In genomic region chr1:92707917-92708897, GRCm38 (mm10) we compare ENCODE assay signal across 14 mouse cellular contexts. TPM values are rescaled to one million over a fixed set of nuclear protein-coding genes. Genes with fewer than 3 reads are reported as not detected.
A peak's percentile ranks its signal among the peaks of the same experiment; 100 is the strongest.
DNase-seq lines count a peak whose midpoint lies in the region; ATAC-seq lines count a peak whose summit lies in the region.
"Had no signal": no experiment of that assay in that cellular context is flagged by ENCODE, and none has a peak within 500 bp of the region (broad histone marks: within the 10 kb centered on the region; RNA-seq: fewer than 3 reads in every experiment).

No protein-coding gene starts in this region.

- no peak overlapping the region for H3K4me2 ChIP-seq in lung, embryonic 16.5 days (ENCODE audit: low read depth, low read length)
- H3K4me2 ChIP-seq in embryonic facial prominence, embryonic 12.5 days (replicated peaks) = no peak overlapping the region
- no peak overlapping the region for H3K4me2 ChIP-seq in heart, embryonic 11.5 days
- H3K4me2 ChIP-seq: midbrain, embryonic 15.5 days had no signal

- peak; percentile 30 for DNase-seq in embryo, embryonic 11 days
- no peak for DNase-seq in embryo, embryonic 10 days (ENCODE audit: low spot score)
- DNase-seq in lung, postnatal 25 days (ENCODE audit: low spot score) = no peak
- no peak for DNase-seq in thymus, adult 18-20 months
- DNase-seq: kidney, adult 8-10 months had no signal

- no peaks in the 10 kb centered on the region for H3K27me3 ChIP-seq in lung, embryonic 16.5 days (ENCODE audit: control insufficient read depth, insufficient read depth, low read depth, low read length)
- H3K27me3 ChIP-seq in embryonic facial prominence, embryonic 12.5 days = no peaks in the 10 kb centered on the region
- H3K27me3 ChIP-seq in heart, embryonic 11.5 days (ENCODE audit: control insufficient read depth, insufficient read depth, low read length) = peaks cover 14% of the 10 kb centered on the region
- H3K27me3 ChIP-seq: midbrain, embryonic 15.5 days had no signal

- peak; percentile 81 for ATAC-seq in lung, embryonic 16.5 days (ENCODE audit: low read depth)
- ATAC-seq in embryonic facial prominence, embryonic 12.5 days (ENCODE audit: insufficient number of reproducible peaks, insufficient read depth, low FRiP score, low TSS enrichment) = no peak
- peak; percentile 83 for ATAC-seq in megakaryocyte, adult 5-6 weeks (ENCODE audit: poor library complexity, severe bottlenecking)
- no peak for ATAC-seq in heart, embryonic 11.5 days (replicated peaks; ENCODE audit: insufficient number of reproducible peaks, low FRiP score, low TSS enrichment)
- ATAC-seq: midbrain, embryonic 15.5 days had no signal

- 71% methylated on average over 19 of the region's 19 CpGs for WGBS in lung, embryonic 16.5 days
- WGBS in embryonic facial prominence, embryonic 12.5 days = 75% methylated on average over 19 of the region's 19 CpGs
- WGBS in heart, embryonic 11.5 days (ENCODE audit: insufficient replicate concordance) = 76% methylated on average over 19 of the region's 19 CpGs

- H3K36me3 ChIP-seq in lung, embryonic 16.5 days (ENCODE audit: control insufficient read depth, insufficient read depth, low read length) = no peaks in the 10 kb centered on the region
- no peaks in the 10 kb centered on the region for H3K36me3 ChIP-seq in embryonic facial prominence, embryonic 12.5 days
- no peaks in the 10 kb centered on the region for H3K36me3 ChIP-seq in heart, embryonic 11.5 days (ENCODE audit: control insufficient read depth, insufficient read depth, low read length)
- H3K36me3 ChIP-seq: heart, embryonic 10.5 days; midbrain, embryonic 15.5 days had no signal

- H3K4me1 ChIP-seq in lung, embryonic 16.5 days (replicated peaks; ENCODE audit: control insufficient read depth, insufficient read depth, low read length) = peaks cover 5% of the 10 kb centered on the region; the same call in 1 of the 2 replicates
- peaks cover 10% of the 10 kb centered on the region; the same call in 1 of the 2 replicates for H3K4me1 ChIP-seq in embryonic facial prominence, embryonic 12.5 days
- H3K4me1 ChIP-seq in heart, embryonic 11.5 days (ENCODE audit: control insufficient read depth, insufficient read depth, low read length) = peaks cover 18% of the 10 kb centered on the region
- H3K4me1 ChIP-seq: midbrain, embryonic 15.5 days had no signal

- peak overlapping the region; percentile 9; the same call in 1 of the 2 replicates for H3K27ac ChIP-seq in lung, embryonic 16.5 days (ENCODE audit: low read length)
- peak overlapping the region; percentile 57; the same call in 1 of the 2 replicates for H3K27ac ChIP-seq in embryonic facial prominence, embryonic 12.5 days
- H3K27ac ChIP-seq in heart, embryonic 11.5 days (ENCODE audit: low read depth, low read length) = no peak overlapping the region
- H3K27ac ChIP-seq: heart, embryonic 10.5 days; midbrain, embryonic 15.5 days had no signal

- no peak overlapping the region for H3K4me3 ChIP-seq in lung, embryonic 16.5 days (ENCODE audit: low read length)
- no peak overlapping the region for H3K4me3 ChIP-seq in embryonic facial prominence, embryonic 12.5 days
- no peak overlapping the region for H3K4me3 ChIP-seq in heart, embryonic 11.5 days (ENCODE audit: low read depth, low read length)
- H3K4me3 ChIP-seq: heart, embryonic 10.5 days; midbrain, embryonic 15.5 days had no signal

- H3K9me3 ChIP-seq in lung, embryonic 16.5 days (ENCODE audit: control insufficient read depth, low read length) = no peaks in the 10 kb centered on the region
- H3K9me3 ChIP-seq in embryonic facial prominence, embryonic 12.5 days = 0 out of 2 replicates have a peak, but pooled peaks cover 4% of the 10 kb centered on the region
- H3K9me3 ChIP-seq in heart, embryonic 11.5 days (replicated peaks; ENCODE audit: control insufficient read depth, low read length) = no peaks in the 10 kb centered on the region
- H3K9me3 ChIP-seq: heart, embryonic 10.5 days; midbrain, embryonic 15.5 days had no signal

- no peak overlapping the region for H3K9ac ChIP-seq in lung, embryonic 16.5 days (ENCODE audit: low read length)
- no peak overlapping the region for H3K9ac ChIP-seq in embryonic facial prominence, embryonic 12.5 days
- no peak overlapping the region for H3K9ac ChIP-seq in heart, embryonic 11.5 days (ENCODE audit: low read depth, low read length)
- H3K9ac ChIP-seq: midbrain, embryonic 15.5 days had no signal

RNA-seq across cellular contexts. Expression of gene Otos, which starts 59.6 kb away (rescaled TPM):
- 0.23 TPM in 1 of 2 replicates, not detected in the other for polyA plus RNA-seq in lung, embryonic 16.5 days (2015; fragmentation: Nextera tagmentation; extraction: Ambion mirVana)
- 0.17 TPM in 1 of 2 replicates, not detected in the other for polyA plus RNA-seq in embryonic facial prominence, embryonic 12.5 days (2016; fragmentation: Nextera tagmentation; extraction: Ambion mirVana)
- total RNA-seq in megakaryocyte, adult 5-6 weeks (2015) = 0.85 and 2.8 TPM in 2 replicates
- total RNA-seq in megakaryocyte, adult 5-6 weeks (2017) = 0.53 and 1.8 TPM in 2 replicates
- polyA plus RNA-seq in heart, embryonic 11.5 days (2014; fragmentation: Nextera tagmentation; extraction: Ambion mirVana) = not detected in 2 replicates
- total RNA-seq: left cerebral cortex, postnatal 10 days had no signal
- polyA plus RNA-seq: forebrain, embryonic 11.5 days; testis, adult 2 months had no signal

Comparison
In these comparisons a context has a peak if more than half of its experiments do, and no peak if none do; other contexts are left out.
1. ATAC-seq: peak in lung, embryonic 16.5 days (single experiment) and megakaryocyte, adult 5-6 weeks (single experiment); none in embryonic facial prominence, embryonic 12.5 days (single experiment) and heart, embryonic 11.5 days (single experiment).